Mouse (Mus musculus): Measurements from ENCODE around the gene Rhot2. TPM values are rescaled to one million over a fixed set of nuclear protein-coding genes. Genes with fewer than 3 reads are reported as not detected.

Rhot2 gene
- polyA plus RNA-seq, 1 experiment = 60.0 TPM

DNA sequence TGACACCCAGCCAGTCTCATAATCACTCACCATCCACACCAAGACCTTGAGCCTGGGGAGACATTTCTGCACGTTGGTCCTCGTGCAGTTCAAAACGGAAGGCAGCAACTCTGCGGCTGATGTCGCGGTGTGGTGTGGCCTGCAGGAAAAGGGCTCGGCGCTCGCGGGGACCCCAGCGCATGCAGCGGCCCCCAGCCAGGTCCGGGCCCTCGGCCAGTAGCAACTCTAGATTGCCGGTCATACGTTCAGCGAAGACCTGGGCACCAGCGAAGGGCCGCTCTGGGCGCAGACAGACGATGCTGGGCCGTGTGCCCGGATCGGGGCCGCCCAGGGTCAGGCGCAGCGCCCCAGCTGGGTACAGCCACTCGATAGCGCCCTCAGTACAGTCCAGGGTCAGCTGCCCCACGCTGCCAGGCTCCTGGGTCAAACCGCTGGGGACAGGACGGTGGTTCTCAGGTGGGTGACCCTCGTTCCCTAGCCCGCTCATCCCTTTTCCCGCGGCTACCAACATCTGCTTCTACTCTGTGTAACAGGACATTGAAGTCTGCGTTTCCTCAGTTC lies 48.4 kb downstream of the Rhot2 start:
- no peak for DNase-seq (ENCODE audit: low read depth)

DNA sequence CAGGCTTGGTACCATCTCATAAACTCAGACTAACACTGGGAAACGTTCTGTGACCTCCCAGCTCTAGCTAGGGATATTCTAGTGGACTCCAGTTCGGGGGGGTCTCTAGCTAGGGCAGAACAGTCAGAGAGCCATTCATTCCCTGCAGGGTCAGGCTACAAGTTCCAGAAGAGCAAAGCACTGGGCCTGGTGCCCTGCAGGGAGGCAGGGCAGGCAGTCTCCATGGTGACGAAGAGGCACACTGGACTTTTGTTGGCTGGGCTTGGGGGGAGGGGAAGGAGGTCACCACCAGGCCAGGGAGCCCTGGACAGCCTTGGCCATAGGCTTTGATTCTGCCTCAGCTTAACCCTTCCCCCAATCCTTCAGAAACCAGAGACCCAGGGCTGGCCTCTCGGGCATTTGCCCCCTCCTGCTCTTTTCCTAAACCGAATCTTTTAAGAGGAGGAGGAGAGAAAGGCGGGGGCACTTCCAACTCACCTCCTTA lies 49.0 kb downstream of the Rhot2 start, which contains the start of gene AC134908.4:
Gene AC134908.4, minus strand, starts transcription at position 51 of the 484 bp plus-strand sequence.
- DNase-seq (ENCODE audit: low read depth) = no peak

DNA sequence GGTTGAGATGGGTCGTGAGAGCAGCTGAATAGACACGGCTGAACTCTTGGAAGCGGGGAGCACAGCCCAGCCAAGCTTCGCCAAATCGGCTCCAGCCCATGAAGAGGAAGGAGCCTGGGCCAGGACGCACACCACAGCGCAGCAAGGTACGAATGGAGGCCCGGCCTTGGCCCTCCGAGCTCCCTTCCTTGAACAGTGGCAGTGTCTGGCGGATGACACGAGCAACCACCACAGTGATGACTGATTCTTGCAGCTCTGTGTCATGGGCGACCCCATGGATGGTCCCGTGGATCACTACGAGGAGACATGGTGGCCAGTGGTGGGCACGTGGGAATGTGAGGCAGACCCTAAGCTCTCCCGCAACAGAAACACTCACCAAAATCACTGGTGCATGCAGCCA lies 49.7 kb downstream of the Rhot2 start:
- no peak for DNase-seq (ENCODE audit: low read depth)

DNA sequence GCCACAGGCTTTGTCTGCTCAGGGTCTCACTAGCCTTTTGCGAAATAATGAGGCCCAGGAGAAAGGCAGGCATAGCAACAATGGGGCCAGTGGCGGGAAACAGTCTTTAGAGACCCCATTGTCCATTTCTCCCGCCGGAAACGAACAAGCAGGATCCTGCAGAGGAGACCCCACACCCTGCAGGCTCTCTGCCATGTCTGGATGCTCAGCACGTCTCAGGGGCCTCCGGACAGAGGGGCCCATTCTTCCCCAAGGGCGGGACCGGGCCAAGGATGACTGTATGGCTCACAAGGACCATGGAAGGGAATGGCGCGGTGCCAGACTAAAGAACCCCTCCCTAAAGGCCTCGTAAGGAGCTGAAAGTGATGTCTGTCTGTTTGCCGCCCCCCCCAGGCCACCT lies 50.5 kb downstream of the Rhot2 start:
- DNase-seq (ENCODE audit: low read depth) = no peak

DNA sequence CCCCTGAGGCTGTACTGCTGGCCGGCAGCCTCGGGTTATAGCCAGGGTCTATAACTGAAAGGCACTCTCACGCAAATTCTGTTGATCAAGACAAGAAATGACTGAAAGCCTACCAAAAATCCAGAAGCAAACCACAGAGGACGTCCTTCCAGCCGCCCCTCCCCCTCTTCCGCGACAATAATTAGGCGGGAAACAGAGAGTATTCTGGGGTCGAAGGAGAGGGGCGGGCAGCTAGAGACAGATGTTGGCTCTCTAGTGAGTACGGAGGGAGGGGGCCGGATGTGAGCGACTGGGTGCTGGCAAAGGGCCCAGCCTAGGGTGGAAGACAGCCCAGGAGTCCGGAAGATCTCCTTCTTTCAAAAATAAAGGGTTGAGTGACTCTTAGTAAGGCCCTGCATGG lies 52.0 kb downstream of the Rhot2 start, which contains the start of gene Fam173a:
Gene Fam173a, minus strand, starts transcription at position 287 of the 400 bp plus-strand sequence.
- no peak for DNase-seq (ENCODE audit: low read depth)

DNA sequence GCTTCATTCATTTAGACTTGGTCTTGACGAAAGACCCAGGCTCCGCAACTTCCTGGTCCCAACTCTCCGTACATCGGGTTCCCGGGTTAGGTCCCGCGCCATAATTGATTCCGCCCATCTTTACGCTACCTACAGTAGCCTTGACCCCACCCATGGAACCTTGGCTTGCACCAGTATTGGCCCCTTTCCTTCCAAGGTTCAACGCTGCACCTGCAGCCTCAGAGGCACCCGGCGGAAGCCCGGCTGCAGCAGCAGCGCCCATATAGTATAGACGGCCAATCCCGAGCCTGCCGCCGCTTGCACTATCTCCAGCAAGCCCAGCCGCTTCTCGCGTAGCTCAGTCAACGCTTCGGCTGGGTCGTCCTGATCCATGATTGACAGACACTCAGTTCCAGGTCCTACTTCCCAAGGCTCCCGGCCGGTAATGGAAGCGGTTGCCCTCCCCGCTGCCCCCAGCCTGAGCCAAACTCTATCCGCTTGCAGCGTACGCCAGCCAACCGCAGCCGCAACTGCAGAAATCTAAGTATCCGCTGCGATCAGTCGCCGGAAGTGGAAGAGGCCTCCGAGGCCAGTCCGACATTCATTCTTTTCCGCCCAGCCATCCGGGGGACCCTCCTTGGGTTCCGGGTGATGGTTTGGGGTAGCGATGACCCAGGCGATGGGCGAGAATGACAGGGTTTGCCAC lies 52.7 kb downstream of the Rhot2 start:
- DNase-seq (ENCODE audit: low read depth) = no peak

DNA sequence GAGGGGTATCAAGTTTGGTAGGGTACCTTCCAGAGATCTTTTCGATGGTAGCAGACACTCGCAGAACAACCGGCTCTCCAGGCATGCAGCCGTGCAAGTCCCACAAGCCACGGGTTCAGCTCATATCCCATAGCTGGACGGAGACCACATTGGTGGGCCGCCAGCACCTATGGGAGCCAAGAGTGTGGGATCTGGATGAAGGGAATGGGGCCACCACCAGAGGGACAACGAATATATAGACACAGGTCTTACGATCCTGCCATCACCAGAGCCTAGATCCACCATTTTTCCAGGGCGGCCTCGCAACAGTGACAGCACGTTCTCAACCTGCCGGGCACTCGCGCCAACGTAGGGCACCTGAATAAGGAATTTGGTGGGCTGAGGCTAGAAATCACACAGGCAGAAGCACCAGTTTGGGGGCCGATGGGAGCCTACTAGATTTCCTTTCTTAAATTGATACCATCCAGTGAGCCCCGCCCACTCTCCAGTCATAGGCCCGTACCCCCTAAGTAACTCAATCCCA lies 53.3 kb downstream of the Rhot2 start:
- DNase-seq (ENCODE audit: low read depth) = no peak

Other genes with a start within 250 kb of the Rhot2 start
- not detected in 2 replicates for gene Gng13, start 127.7 kb downstream of the Rhot2 start, polyA plus RNA-seq (2012; rRNA removed)
- gene Chtf18, start 117.4 kb downstream of the Rhot2 start, polyA plus RNA-seq (2012; rRNA removed) = 2.6 and 2.9 TPM in 2 replicates
- gene Rpusd1, start 117.2 kb downstream of the Rhot2 start, polyA plus RNA-seq (2012; rRNA removed) = 25.8 and 28.8 TPM in 2 replicates
- gene Mslnl, start 108.8 kb downstream of the Rhot2 start, polyA plus RNA-seq (2012; rRNA removed) = 0.36 and 0.38 TPM in 2 replicates
- gene Msln, start 90.5 kb downstream of the Rhot2 start, polyA plus RNA-seq (2012; rRNA removed) = 17.7 and 34.7 TPM in 2 replicates
- 19.1 and 23.9 TPM in 2 replicates for gene Narfl, start 71.1 kb downstream of the Rhot2 start, polyA plus RNA-seq (2012; rRNA removed)
- gene Haghl, start 59.2 kb downstream of the Rhot2 start, polyA plus RNA-seq (2012; rRNA removed) = 45.8 and 47.3 TPM in 2 replicates
- gene Ccdc78, start 58.3 kb downstream of the Rhot2 start, polyA plus RNA-seq (2012; rRNA removed) = 0.29 and 0.30 TPM in 2 replicates
- 105 and 133 TPM in 2 replicates for gene Fam173a, start 52.0 kb downstream of the Rhot2 start, polyA plus RNA-seq (2012; rRNA removed)
- 0.23 TPM in 1 of 2 replicates, not detected in the other for gene AC134908.4, start 49.2 kb downstream of the Rhot2 start, polyA plus RNA-seq (2012; rRNA removed)
- gene Metrn, start 47.7 kb downstream of the Rhot2 start, polyA plus RNA-seq (2012; rRNA removed) = 22.2 and 31.4 TPM in 2 replicates
- gene Fbxl16, start 35.8 kb downstream of the Rhot2 start, polyA plus RNA-seq (2012; rRNA removed) = 0.58 and 0.81 TPM in 2 replicates
- gene Wdr24, start 21.2 kb downstream of the Rhot2 start, polyA plus RNA-seq (2012; rRNA removed) = 32.1 and 36.4 TPM in 2 replicates
- gene Jmjd8, start 16.0 kb downstream of the Rhot2 start, polyA plus RNA-seq (2012; rRNA removed) = 91.2 and 94.5 TPM in 2 replicates
- 219 and 228 TPM in 2 replicates for gene Stub1, start 11.4 kb downstream of the Rhot2 start, polyA plus RNA-seq (2012; rRNA removed)
- 129 and 138 TPM in 2 replicates for gene Rhbdl1, start 7.6 kb downstream of the Rhot2 start, polyA plus RNA-seq (2012; rRNA removed)
- gene Gm20683, start 3.1 kb downstream of the Rhot2 start, polyA plus RNA-seq (2012; rRNA removed) = 47.4 and 55.8 TPM in 2 replicates
- 27.1 and 35.9 TPM in 2 replicates for gene Wdr90, start 16.6 kb upstream of the Rhot2 start, polyA plus RNA-seq (2012; rRNA removed)
- 58.8 and 61.7 TPM in 2 replicates for gene Mcrip2, start 23.9 kb upstream of the Rhot2 start, polyA plus RNA-seq (2012; rRNA removed)
- 89.7 and 105 TPM in 2 replicates for gene Mettl26, start 30.2 kb upstream of the Rhot2 start, polyA plus RNA-seq (2012; rRNA removed)
- gene Wfikkn1, start 36.0 kb upstream of the Rhot2 start, polyA plus RNA-seq (2012; rRNA removed) = 0.95 and 1.1 TPM in 2 replicates
- 49.5 and 51.3 TPM in 2 replicates for gene Rab40c, start 74.9 kb upstream of the Rhot2 start, polyA plus RNA-seq (2012; rRNA removed)
- 122 and 144 TPM in 2 replicates for gene Pigq, start 100.1 kb upstream of the Rhot2 start, polyA plus RNA-seq (2012; rRNA removed)
- 7.0 and 12.9 TPM in 2 replicates for gene Nhlrc4, start 100.1 kb upstream of the Rhot2 start, polyA plus RNA-seq (2012; rRNA removed)
- 2.4 TPM in 2 replicates for gene A930017K11Rik, start 107.7 kb upstream of the Rhot2 start, polyA plus RNA-seq (2012; rRNA removed)
- gene Capn15, start 140.9 kb upstream of the Rhot2 start, polyA plus RNA-seq (2012; rRNA removed) = 27.6 and 28.1 TPM in 2 replicates
- gene Rab11fip3, start 224.7 kb upstream of the Rhot2 start, polyA plus RNA-seq (2012; rRNA removed) = 29.9 and 35.0 TPM in 2 replicates
- gene Decr2, start 245.5 kb upstream of the Rhot2 start, polyA plus RNA-seq (2012; rRNA removed) = 24.3 and 24.4 TPM in 2 replicates

Measured in gonadal fat pad, adult 2 months (tissue).